Mouse (Mus musculus) heart, adult 8-10 months (tissue): ENCODE measurements at regions not wholly inside any gene's neighbourhood (a gene's known extent, or its start where the extent isn't known, plus 50 kb on each side); places are given as distances from the start of the nearest gene placed in this dataset.
A peak's percentile ranks its signal among the peaks of the same experiment; 100 is the strongest.

Source experiments
- DNase-seq: peaks from one replicate; pipeline ENCODE4 v3.0.0; 2022; ENCODE audit warnings: low spot score

DNA sequence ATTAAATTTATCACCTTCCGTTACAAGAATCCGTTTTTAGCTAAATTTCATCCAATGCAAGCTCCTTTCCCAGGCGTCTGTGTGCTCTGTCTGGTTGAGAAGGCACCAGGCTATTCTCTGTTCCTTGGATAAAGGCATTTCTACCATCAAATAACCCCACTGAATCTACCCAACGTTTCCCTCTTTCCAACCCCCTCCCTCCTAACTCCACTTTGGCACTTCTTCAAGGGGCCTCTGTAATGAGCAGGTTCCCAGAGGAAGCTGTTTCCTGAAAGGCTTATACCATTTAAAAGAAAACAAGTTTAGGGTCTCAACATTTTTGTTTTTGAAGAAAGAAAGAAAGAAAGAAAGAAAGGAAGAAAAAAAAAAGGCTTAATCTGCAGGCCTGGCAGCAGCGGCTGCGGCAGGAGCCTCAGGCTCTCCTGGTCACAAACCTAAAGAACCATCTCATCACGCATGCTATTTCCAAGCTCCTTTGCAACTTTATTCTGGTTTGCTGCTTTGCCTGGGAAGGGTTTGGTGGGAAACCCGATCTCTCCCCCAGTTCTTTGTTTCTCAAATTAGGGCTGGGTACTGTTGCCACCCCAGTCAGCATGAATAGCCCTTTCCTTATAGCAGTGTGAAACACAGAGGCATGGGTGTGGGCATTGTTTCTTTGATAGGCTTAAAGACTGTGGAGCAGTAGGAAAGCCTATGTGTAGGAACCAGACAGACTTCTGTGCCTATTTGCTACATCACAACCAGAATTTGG lies 160.5 kb upstream of the Tnc start:
- DNase-seq: no peak

DNA sequence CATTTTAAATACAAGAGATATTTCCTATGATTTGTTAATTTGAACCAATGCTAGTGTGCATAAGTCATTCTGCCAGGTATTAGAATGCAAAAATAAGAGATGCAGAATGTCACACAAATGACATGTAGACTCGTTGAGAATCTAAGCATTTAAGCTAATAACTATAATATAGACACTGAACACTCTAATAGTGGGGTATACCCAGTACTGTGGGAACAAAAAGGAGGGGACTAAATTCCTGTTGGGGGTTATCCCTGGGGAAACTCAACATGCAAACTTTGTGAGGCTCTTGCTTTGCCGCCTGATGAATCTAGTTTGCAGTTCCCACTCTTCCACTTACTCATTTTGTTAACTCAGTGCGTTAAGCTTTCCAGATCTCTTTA lies 154.0 kb upstream of the Tnc start:
- DNase-seq: no peak

DNA sequence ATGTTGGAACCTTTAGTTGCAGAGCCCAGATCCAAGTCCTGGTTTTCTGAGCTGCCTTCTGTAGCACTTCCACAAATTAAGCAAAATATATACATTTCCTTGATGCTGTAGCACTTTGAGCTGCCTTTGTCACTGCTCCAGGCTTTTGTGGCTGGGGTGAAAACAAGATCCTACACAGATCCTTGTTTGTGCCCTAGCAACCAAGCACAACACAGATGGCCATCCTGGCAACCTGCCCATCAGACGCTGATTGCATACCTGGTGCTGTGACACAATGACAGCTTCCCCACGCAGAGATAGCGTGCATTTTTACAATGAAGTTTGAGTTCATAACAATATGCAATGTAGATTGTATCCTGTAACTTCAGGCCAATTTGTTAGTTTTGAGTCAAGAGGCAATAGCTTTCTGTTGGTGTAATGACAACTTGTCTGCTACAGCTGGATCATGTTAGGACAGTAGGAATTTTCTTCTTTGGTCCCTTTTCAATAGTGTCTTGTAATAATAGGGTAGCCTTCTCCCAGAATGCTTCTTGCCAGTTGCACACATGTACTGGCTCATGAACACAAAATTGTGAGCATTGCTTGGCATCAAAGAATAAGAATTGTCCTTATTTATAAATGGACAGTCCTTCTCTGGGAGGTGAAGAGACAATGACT lies 153.5 kb upstream of the Tnc start:
- peak; percentile 7 for DNase-seq

DNA sequence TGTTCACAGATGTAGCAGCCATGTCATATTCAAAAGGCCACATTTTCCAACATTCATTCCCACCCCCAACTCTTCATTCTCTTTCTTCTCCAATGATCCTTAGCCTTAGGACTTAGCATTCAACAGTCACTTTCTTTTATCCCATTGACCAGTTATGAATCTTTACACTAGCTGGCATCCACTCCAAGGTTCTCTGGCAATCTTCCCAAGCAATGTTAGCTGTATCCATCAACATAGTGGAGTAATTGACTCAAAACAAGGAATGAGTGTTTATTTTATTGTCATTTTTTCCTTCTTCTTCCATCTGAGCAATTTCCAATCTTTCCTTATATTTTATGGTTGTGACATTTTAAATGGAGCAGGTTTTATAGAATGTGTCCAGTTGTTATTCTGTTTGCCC lies 138.2 kb upstream of the Tnc start:
- no peak for DNase-seq

DNA sequence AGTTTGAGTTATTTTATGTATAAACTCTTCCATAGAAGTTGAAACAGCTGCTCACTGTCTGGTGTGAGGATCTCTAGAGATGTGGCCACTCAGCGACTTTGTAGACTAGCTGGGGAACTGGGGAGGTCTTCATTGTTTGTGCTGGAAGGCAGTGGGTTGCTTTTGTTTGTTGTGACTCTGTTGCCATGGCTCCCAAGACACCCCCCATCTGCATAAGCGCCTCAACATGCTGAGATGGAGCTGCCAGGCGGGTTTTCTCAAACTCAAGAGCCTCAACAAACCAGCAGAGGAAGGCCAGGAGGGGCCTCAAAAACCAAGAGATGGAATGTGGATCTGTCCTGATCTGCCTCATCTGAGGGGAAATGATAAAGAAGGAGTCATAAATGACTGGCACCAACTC lies 129.1 kb upstream of the Tnc start:
- no peak for DNase-seq

DNA sequence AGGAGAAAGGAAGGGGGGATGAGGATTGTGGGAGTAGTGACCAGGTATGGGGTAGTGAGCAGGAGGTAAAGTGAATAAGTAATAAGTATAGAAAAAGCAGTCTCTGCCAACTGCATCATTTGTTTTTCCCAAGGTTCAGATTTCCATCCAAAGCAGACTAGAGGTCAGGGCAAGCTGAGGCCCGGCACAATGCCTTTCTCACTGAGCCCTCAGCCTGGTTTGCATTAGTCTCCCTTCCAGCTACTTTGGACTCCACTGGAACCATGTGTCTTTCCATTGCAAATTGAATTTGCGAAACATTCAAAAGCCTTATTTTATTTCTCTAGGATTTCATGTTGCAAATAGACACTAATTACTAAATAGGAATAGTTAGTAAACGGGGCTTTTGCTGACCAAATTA lies 124.7 kb upstream of the Tnc start:
- DNase-seq: no peak

DNA sequence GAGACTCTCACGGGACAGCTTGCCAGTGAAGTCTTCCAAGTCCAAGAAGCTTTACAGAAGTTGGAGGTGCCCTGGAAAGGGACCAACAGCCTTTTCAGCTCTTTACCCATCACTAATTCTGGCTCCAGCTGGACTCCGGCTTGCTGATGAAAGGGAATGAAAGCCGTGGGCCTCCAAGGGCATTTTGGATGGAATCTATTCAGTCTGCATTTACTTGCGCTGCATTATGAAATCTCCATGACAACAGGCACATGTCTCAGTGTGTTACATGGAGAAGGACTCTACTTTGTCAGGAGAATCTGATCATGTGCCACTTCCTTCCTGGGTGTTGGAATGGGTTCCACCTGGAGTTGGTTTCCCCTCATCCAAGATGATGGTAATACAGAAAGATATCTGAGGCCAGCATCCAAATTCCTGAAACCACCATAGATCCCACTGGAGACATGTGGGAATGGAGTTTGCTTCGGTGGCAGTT lies 102.2 kb upstream of the Tnc start:
- DNase-seq: no peak

DNA sequence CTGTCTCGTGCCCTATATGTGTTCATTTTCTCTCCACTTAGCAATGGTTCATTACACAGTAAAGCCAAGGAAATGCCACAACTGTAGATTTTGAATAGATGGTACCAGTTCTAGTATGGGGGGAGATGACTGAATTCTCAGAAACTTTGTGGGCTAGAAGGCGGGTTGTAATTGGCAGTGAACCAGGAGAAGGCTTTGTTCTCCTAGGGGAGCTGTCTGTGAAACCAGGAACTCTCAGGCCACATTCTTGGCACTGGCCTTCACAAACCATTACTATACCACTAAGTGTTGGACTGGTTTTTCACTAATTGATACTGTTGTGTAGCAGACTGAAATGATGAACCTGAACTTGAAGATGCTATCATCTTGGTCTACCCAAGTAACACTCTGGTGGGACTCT lies 99.1 kb upstream of the Tnc start:
- DNase-seq: no peak

DNA sequence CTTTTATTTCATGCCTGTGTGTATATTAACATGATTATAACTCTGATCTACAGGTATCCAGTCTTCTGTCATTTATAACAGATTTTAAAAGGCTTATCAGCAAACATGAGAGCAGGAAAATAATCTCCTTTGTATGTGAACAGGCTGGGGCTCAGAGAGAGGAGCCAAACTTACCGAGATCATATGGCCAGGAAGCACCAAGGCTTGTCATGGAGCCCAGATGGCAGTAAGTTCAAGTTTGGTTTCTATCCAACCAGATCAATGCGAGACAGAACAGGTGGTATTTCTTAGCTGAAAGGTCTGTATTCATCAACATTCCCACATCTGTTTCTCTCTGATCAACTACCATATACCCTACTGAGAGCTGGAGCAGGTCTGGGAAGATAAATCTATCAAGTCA lies 96.1 kb upstream of the Tnc start:
- DNase-seq: no peak

DNA sequence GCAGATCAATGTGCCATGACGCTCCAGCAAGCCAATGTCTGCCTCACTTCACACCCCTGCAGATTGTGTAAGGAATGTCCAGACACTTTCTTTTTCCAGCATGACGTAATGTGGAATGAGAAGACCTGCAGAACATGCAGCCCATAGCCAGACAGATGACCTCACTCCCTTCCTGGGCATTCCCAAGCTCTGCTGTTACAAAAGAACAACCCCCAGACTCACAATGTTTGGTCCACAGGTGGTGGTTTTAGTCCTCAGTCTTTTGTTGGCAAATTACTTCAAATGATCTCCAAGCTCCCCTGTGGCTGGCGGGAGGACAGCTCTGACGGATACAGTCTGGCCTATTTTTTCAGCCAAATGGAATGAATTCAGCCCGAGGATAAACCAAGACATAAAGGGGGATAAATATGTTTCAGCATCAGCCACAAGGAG lies 95.6 kb upstream of the Tnc start:
- peak; percentile 10 for DNase-seq

DNA sequence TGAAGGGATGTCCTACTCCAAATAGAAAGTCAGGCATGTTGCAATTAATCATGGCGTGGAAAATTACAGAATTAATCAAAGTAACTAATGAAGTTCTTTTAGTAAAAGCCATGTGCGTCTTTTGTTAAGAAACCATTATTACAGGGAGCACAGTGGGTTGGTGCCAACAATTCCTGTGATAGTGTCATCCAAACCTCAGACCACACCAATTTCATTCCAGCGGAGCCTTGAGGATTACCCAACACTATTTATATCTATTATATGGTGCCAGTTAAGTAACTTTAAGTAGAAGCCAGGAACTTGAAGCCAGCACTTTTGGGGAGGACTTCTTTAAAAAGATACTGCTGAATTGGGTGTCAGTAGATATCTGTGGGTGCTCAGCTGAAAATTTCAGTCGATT lies 93.0 kb upstream of the Tnc start:
- no peak for DNase-seq

DNA sequence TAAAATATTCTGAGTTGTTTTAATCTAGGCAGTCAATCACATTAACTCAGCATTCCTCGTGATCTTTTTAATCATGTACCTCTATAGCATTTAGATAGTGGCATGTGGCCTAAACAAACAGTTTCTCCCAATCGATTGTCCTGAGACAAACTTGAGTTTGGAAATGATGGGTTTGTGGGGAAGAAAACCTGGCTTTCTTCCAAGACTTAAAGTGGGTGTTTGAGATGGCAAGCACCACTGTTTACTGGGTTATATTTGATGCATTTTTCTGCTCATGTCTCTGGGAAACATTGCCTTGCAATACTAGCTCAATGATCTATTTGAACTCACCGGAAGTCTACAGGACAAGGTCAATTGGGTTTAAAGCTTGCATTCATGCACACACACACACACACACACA lies 88.2 kb upstream of the Tnc start:
- no peak for DNase-seq

DNA sequence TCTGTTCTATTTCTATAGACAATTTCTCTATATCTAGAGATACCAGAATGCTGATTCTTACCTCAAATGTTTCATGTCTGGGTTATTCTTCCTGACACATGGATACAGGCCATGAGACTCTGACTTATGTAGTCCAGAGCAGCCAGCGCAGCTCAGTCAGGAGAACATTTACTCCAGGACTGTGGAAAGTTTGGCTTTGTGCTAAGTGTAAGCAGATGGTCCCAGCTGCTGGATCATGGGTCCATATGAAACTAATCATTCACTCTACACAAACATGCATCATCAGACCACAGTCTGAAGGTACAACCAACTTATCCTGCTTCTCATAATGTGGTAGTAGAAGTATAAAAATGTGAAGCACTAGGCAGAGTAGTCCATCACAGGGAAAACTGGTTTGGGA lies 82.5 kb upstream of the Tnc start:
- DNase-seq: peak; percentile 51

DNA sequence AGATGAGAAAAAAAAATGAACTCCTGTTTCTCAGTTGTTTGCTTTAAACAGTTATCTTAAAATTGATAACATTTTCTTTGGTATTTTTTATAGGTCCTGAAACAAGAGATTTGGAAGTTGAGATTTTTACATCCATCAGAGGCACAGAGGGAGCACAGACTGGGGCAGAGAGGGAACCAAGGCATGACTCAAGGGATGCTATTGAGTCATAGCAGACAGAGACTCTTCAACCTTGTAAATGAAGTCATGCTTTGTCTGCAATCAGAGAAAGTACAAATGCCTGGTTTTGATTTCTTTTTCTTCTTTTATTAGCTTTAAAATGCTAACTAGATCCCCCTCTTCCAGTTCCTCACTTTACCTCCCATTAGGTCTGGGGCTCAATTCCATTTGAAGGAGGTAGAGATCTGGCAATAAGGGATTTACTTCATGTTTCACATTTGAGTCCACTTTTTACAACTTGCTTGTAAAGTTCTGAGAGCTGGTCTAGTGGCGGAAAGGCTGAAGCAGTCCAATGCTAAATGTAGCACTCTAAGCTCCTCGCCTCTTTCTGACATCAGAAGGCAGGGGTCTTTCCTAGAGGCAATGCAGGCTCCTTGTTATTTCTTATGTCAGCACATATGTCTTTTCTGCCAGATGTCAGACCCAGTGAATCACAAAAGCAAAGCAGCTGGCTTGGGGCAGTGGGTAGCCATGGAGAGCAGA lies 77.7 kb upstream of the Tnc start:
- DNase-seq: no peak

DNA sequence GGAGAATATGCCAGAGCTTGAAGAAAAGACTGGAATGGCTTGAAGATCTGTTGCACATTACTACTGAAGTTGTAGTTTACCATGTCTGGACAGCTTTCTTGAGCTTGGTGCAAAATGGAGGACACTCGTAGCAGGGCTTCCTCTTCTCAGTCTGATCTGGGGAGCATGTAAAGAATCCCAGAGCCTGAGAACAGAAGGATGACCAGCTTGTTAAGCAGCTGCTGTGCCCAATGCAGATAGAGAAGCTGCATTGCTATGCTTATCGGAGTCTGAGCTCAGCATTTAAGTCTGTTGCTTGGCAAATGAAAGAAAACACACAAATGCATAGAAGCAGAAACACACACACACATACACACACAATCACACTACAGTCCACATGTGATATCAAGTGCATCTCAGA lies 76.9 kb upstream of the Tnc start:
- DNase-seq: no peak

DNA sequence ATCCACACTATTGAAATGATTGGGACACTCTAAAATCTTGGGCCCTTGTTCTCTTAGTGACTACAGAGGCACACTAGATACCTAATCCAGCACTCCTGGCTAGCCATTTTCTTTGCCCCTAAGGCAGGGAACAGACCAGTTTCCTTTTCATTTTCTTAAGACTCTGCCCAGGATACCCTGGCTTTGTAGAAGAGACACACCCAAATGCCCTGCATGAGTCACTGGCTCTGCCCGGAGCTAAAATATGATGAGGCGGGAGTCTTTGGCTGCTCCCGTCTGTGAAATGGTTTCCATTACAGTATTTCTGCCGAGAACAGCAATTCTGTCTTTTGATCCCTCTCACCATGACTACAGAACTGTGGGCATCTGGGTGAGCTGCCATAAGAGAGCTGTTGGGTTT lies 51.4 kb upstream of the Tnc start:
- DNase-seq: no peak
